Mouse (Mus musculus): ENCODE results near the gene Akap8l. TPM values are rescaled to one million over a fixed set of nuclear protein-coding genes. Genes with fewer than 3 reads are reported as not detected.

Akap8l gene
- total RNA-seq, 4 experiments from 2014 or later, result 29.4 to 41.8 (median 37.5) TPM

Small RNAs within 50 kb of the gene (microRNA-seq; reads per million reads assigned to microRNA genes)
- gene Gm22201, result not detected

Other genes with a start within 250 kb of the Akap8l start
- 10 to 100 TPM in 1 of 4 experiments, 1 to 10 TPM in 3; 7.3 to 10.6 (median 8.4) TPM for gene Notch3, start 183.8 kb downstream of the Akap8l start, total RNA-seq (2022)
- gene Ephx3, start 161.1 kb downstream of the Akap8l start, total RNA-seq (2022), result under 1 TPM in 2 of 4 experiments, not detected in 2; 0.24 TPM
- gene Brd4, start 65.9 kb downstream of the Akap8l start, total RNA-seq (2022), result 10 to 100 TPM; 38.2 to 40.8 (median 39.0) TPM
- 10 to 100 TPM; 27.5 to 36.4 (median 34.5) TPM for gene Akap8, start 29.4 kb downstream of the Akap8l start, total RNA-seq (2022)
- 10 to 100 TPM; 13.5 to 14.1 (median 13.6) TPM for gene Wiz, start 38.8 kb upstream of the Akap8l start, total RNA-seq (2022)
- gene Rasal3, start 53.0 kb upstream of the Akap8l start, total RNA-seq (2022), result not detected
- not detected for gene Pglyrp2, start 73.6 kb upstream of the Akap8l start, total RNA-seq (2022)
- gene Cyp4f39, start 102.1 kb upstream of the Akap8l start, total RNA-seq (2022), result 1 to 10 TPM; 1.2 to 6.3 (median 2.5) TPM
- 1 to 10 TPM; 1.6 to 2.6 (median 1.7) TPM for gene Cyp4f17, start 155.4 kb upstream of the Akap8l start, total RNA-seq (2022)
- 1 to 10 TPM in 2 of 4 experiments, under 1 TPM in 2; 0.48 to 1.9 (median 1.2) TPM for gene Cyp4f16, start 186.0 kb upstream of the Akap8l start, total RNA-seq (2022)

All from gastrocnemius, adult 8-10 months (tissue).